Mouse (Mus musculus) ES-Bruce4 (cell line): ENCODE measurements at regions not wholly inside any gene's neighbourhood (a gene's known extent, or its start where the extent isn't known, plus 50 kb on each side); places are given as distances from the start of the nearest gene placed in this dataset.

Experiments
- H3K27ac ChIP-seq: 2 replicates; pipeline ENCODE4 v1.5.1; 2012; ENCODE audit warnings: low read length, inconsistent platforms; ENCODE audit not compliant: insufficient read depth
- H3K27me3 ChIP-seq: 2 replicates; pipeline ENCODE4 v1.6.1; 2012; ENCODE audit warnings: mild to moderate bottlenecking, low read length, inconsistent platforms; ENCODE audit not compliant: control insufficient read depth, poor library complexity, insufficient read depth, severe bottlenecking
- H3K36me3 ChIP-seq: 2 replicates; pipeline ENCODE4 v1.6.1; 2012; ENCODE audit warnings: inconsistent platforms, mild to moderate bottlenecking, low read length, moderate library complexity; ENCODE audit not compliant: control insufficient read depth, poor library complexity, insufficient read depth, severe bottlenecking
- H3K4me1 ChIP-seq: one replicate; pipeline ENCODE4 v1.8.1; 2011; ENCODE audit warnings: low read length; ENCODE audit not compliant: control insufficient read depth, insufficient read depth
- H3K4me3 ChIP-seq: 2 replicates; pipeline ENCODE4 v1.5.1; 2011; ENCODE audit warnings: low read depth, mild to moderate bottlenecking, low read length
- H3K9ac ChIP-seq: 2 replicates; pipeline ENCODE4 v1.6.1; 2012; ENCODE audit warnings: low read depth, mild to moderate bottlenecking, inconsistent platforms; ENCODE audit not compliant: poor library complexity, severe bottlenecking
- H3K9me3 ChIP-seq: replicated peaks from 2 replicates; pipeline ENCODE4 v1.6.1; 2012; ENCODE audit warnings: mild to moderate bottlenecking, low read length, inconsistent platforms; ENCODE audit not compliant: control insufficient read depth, poor library complexity, insufficient read depth, severe bottlenecking
- CTCF ChIP-seq: IDR thresholded peaks from one replicate; pipeline ENCODE4 v1.8.1; 2011; ENCODE audit warnings: low read depth, low read length
- EP300 ChIP-seq: IDR thresholded peaks from 2 replicates; pipeline ENCODE4 v1.6.1; 2011; ENCODE audit warnings: low read depth, low read length; ENCODE audit not compliant: insufficient read depth
- POLR2A ChIP-seq: IDR thresholded peaks from one replicate; pipeline ENCODE4 v1.8.1; 2011; ENCODE audit warnings: low read length; ENCODE audit not compliant: insufficient read depth

- Histone ChIP-seq H3K4me1 (no peaks in the 10 kb centered on the region), H3K9me3 (no peaks in the 10 kb centered on the region), H3K9ac (no peak overlapping the region), H3K36me3 (no peaks in the 10 kb centered on the region), H3K27ac (no peak overlapping the region), H3K27me3 (no peaks in the 10 kb centered on the region), H3K4me3 (no peak overlapping the region)
- TF ChIP-seq EP300 (no peak), POLR2A (no peak), CTCF (no peak)
These were observed 298.8 kb upstream of the Nova1 start for GRCm38 (mm10) chr12:47117504-47117903.

GRCm38 (mm10) chr12:47089234-47089633 lies 270.5 kb upstream of the Nova1 start:
- TF ChIP-seq CTCF (no peak), POLR2A (no peak), EP300 (no peak)
- no peaks in the 10 kb centered on the region for H3K4me1 ChIP-seq
- H3K27ac ChIP-seq, result no peak overlapping the region
- H3K27me3 ChIP-seq, result no peaks in the 10 kb centered on the region
- H3K9me3 ChIP-seq, result no peaks in the 10 kb centered on the region
- H3K4me3 ChIP-seq, result no peak overlapping the region
- no peaks in the 10 kb centered on the region for H3K36me3 ChIP-seq
- no peak overlapping the region for H3K9ac ChIP-seq

GRCm38 (mm10) chr12:47074961-47075360 lies 256.2 kb upstream of the Nova1 start:
- Histone ChIP-seq H3K27ac (no peak overlapping the region), H3K9ac (no peak overlapping the region), H3K4me1 (no peaks in the 10 kb centered on the region), H3K36me3 (no peaks in the 10 kb centered on the region), H3K4me3 (no peak overlapping the region), H3K27me3 (no peaks in the 10 kb centered on the region), H3K9me3 (no peaks in the 10 kb centered on the region)
- no peak for TF ChIP-seq CTCF
- TF ChIP-seq POLR2A, result no peak
- no peak for TF ChIP-seq EP300

- Histone ChIP-seq H3K4me3 (no peak overlapping the region), H3K27me3 (no peaks in the 10 kb centered on the region), H3K9ac (no peak overlapping the region), H3K9me3 (no peaks in the 10 kb centered on the region), H3K36me3 (no peaks in the 10 kb centered on the region), H3K4me1 (no peaks in the 10 kb centered on the region), H3K27ac (no peak overlapping the region)
- TF ChIP-seq EP300 (no peak), POLR2A (no peak), CTCF (no peak)
These were observed 233.7 kb upstream of the Nova1 start for GRCm38 (mm10) chr12:47052474-47052873.

GRCm38 (mm10) chr12:47020810-47021348 lies 202.2 kb upstream of the Nova1 start:
- Histone ChIP-seq H3K9me3 (no peaks in the 10 kb centered on the region), H3K9ac (no peak overlapping the region), H3K4me3 (no peak overlapping the region), H3K27ac (no peak overlapping the region), H3K4me1 (no peaks in the 10 kb centered on the region), H3K36me3 (no peaks in the 10 kb centered on the region), H3K27me3 (no peaks in the 10 kb centered on the region)
- TF ChIP-seq POLR2A, result no peak
- no peak for TF ChIP-seq EP300
- no peak for TF ChIP-seq CTCF

GRCm38 (mm10) chr12:46992343-46992742 lies 173.6 kb upstream of the Nova1 start:
- no peaks in the 10 kb centered on the region for H3K36me3 ChIP-seq
- no peaks in the 10 kb centered on the region for H3K4me1 ChIP-seq
- no peaks in the 10 kb centered on the region for H3K9me3 ChIP-seq
- TF ChIP-seq CTCF (no peak), EP300 (no peak)
- H3K9ac ChIP-seq, result no peak overlapping the region
- no peak overlapping the region for H3K27ac ChIP-seq
- H3K4me3 ChIP-seq, result no peak overlapping the region
- H3K27me3 ChIP-seq, result no peaks in the 10 kb centered on the region

GRCm38 (mm10) chr12:46988972-46989371 lies 170.2 kb upstream of the Nova1 start:
- no peak for TF ChIP-seq EP300
- no peak overlapping the region for H3K27ac ChIP-seq
- H3K9ac ChIP-seq, result no peak overlapping the region
- no peak overlapping the region for H3K4me3 ChIP-seq
- H3K36me3 ChIP-seq, result no peaks in the 10 kb centered on the region
- no peaks in the 10 kb centered on the region for H3K4me1 ChIP-seq
- no peaks in the 10 kb centered on the region for H3K27me3 ChIP-seq
- H3K9me3 ChIP-seq, result no peaks in the 10 kb centered on the region
